Mouse (Mus musculus): ENCODE measurements around the gene Commd1.

DNA sequence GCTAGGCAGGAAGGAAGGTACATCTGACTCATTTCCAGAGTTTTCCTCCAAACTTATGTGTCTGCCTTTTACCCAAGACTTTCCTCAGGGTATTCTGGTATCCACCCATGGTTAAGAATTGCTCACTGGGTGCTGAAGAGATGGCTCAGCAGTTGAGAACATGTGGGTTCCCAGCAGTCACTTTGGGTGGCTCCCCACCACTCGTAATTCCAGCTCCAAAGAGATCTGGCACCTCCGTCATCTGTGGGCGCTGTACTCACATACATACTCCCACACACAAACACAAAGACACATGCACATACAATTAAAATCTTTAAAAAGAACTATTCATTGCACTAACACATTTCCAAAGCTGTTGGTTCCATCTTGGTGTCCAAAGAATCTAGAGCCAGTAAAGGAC is 93.0 kb downstream of the Commd1 start:
- TF ChIP-seq CTCF (IDR thresholded peaks at IDR 0.05; ENCODE audit: low read depth, low read length) (no peak), EP300 (IDR thresholded peaks at IDR 0.05; ENCODE audit: insufficient read depth, low read depth, low read length) (no peak)
